Mouse (Mus musculus) midbrain, postnatal 0 days (tissue): ENCODE results near the gene Dhrs11. TPM values are rescaled to one million over a fixed set of nuclear protein-coding genes. Genes with fewer than 3 reads are reported as not detected.

Experiments
- ATAC-seq: fragments of 200-750 bp; cut with Nextera tagmentation; 2 replicates; pipeline ENCODE4 v1.8.0; 2017; ENCODE audit warnings: moderate number of reproducible peaks, mild to moderate bottlenecking, moderate TSS enrichment, moderate library complexity; ENCODE audit not compliant: low FRiP score
- DNase-seq: peaks from one replicate; pipeline ENCODE4 v3.0.0-alpha.2; 2015; ENCODE audit warnings: low spot score
- H3K27ac ChIP-seq: fragments of 300-500 bp; sonication (generic); 2 replicates; pipeline ENCODE4 v1.5.1; 2014; ENCODE audit warnings: low read depth, mild to moderate bottlenecking, low read length, mixed read lengths
- H3K27me3 ChIP-seq: fragments of 300-500 bp; sonication (generic); 2 replicates; pipeline ENCODE4 v1.6.1; 2014; ENCODE audit warnings: low read length, control low read depth, mixed read lengths; ENCODE audit not compliant: insufficient read depth
- H3K36me3 ChIP-seq: fragments of 300-500 bp; sonication (generic); 2 replicates; pipeline ENCODE4 v1.6.1; 2014; ENCODE audit warnings: low read length, control low read depth, mixed read lengths; ENCODE audit not compliant: insufficient read depth
- H3K4me1 ChIP-seq: fragments of 300-500 bp; sonication (generic); 2 replicates; pipeline ENCODE4 v1.6.1; 2014; ENCODE audit warnings: mild to moderate bottlenecking, control low read depth, antibody characterized with exemption, low read length, mixed read lengths; ENCODE audit not compliant: insufficient read depth
- H3K4me2 ChIP-seq: fragments of 300-500 bp; sonication (generic); 2 replicates; pipeline ENCODE4 v1.6.1; 2014; ENCODE audit warnings: low read depth, mild to moderate bottlenecking, low read length, mixed read lengths; ENCODE audit not compliant: poor library complexity, severe bottlenecking
- H3K4me3 ChIP-seq: fragments of 300-500 bp; sonication (generic); 2 replicates; pipeline ENCODE4 v1.5.1; 2014; ENCODE audit warnings: low read depth, mild to moderate bottlenecking, low read length, moderate library complexity
- H3K9ac ChIP-seq: fragments of 300-500 bp; sonication (generic); replicated peaks from 2 replicates; pipeline ENCODE4 v1.6.1; 2014; ENCODE audit warnings: mild to moderate bottlenecking, low read length, moderate library complexity, mixed read lengths; ENCODE audit not compliant: poor library complexity, severe bottlenecking
- H3K9me3 ChIP-seq: fragments of 300-500 bp; sonication (generic); 2 replicates; pipeline ENCODE4 v1.6.1; 2016; ENCODE audit warnings: low read length, control low read depth
- CTCF ChIP-seq: IDR thresholded peaks from 2 replicates; pipeline ENCODE4 v1.5.1; 2016; ENCODE audit warnings: antibody characterized with exemption, mild to moderate bottlenecking
- WGBS: fragments of 180-500 bp; shearing (Covaris S2); extraction: QIAGEN DNeasy Blood & Tissue Kit; methylation state at CpG from one replicate; pipeline ENCODE4 v1.1.7; 2014; 5-methylcytosine and 5-hydroxymethylcytosine counted together
- polyA plus RNA-seq: library from polyadenylated mRNA; unstranded; fragments of >200 nt; fragmentation: Nextera tagmentation; extraction: Ambion mirVana; gene quantifications from 2 replicates; pipeline ENCODE4 v1.2.1, GENCODE M21; 2015
- total RNA-seq: library from RNA; depleted of rRNA; stranded (reverse); fragments of >200 nt; gene quantifications from 2 replicates; pipeline ENCODE4 v1.2.3, GENCODE M21; 2014

Dhrs11 gene
- total and polyA plus RNA-seq, 2 experiments from 2014 or later, result 9.1 to 10.1 TPM

GRCm38 (mm10) chr11:84826185-84826584 is 2.6 kb downstream of the Dhrs11 start:
- ATAC-seq, result no peak
- H3K36me3 ChIP-seq, result 0 out of 2 replicates have a peak, but pooled peaks cover under 1% of the 10 kb centered on the region
- WGBS, result 71% methylated on average over 3 of the region's 3 CpGs
- no peak overlapping the region for H3K4me2 ChIP-seq
- no peak for TF ChIP-seq CTCF
- H3K4me3 ChIP-seq, result no peak overlapping the region
- H3K27me3 ChIP-seq, result no peaks in the 10 kb centered on the region
- no peak overlapping the region for H3K9ac ChIP-seq
- no peak overlapping the region for H3K27ac ChIP-seq
- no peaks in the 10 kb centered on the region for H3K9me3 ChIP-seq
- H3K4me1 ChIP-seq, result no peaks in the 10 kb centered on the region
- peak; percentile 55 for DNase-seq

GRCm38 (mm10) chr11:84825261-84825807 is 3.5 kb downstream of the Dhrs11 start:
- no peaks in the 10 kb centered on the region for H3K36me3 ChIP-seq
- no peak overlapping the region for H3K4me3 ChIP-seq
- no peak overlapping the region for H3K27ac ChIP-seq
- H3K27me3 ChIP-seq, result no peaks in the 10 kb centered on the region
- 91% methylated on average over 10 of the region's 10 CpGs for WGBS
- H3K4me2 ChIP-seq, result no peak overlapping the region
- ATAC-seq (no peak), DNase-seq (no peak)
- H3K9me3 ChIP-seq, result no peaks in the 10 kb centered on the region
- no peak overlapping the region for H3K9ac ChIP-seq
- H3K4me1 ChIP-seq, result no peaks in the 10 kb centered on the region
- no peak for TF ChIP-seq CTCF

GRCm38 (mm10) chr11:84823484-84823897 is 5.3 kb downstream of the Dhrs11 start:
- Histone ChIP-seq H3K4me2 (no peak overlapping the region), H3K27ac (no peak overlapping the region), H3K4me3 (no peak overlapping the region), H3K9ac (no peak overlapping the region), H3K36me3 (no peaks in the 10 kb centered on the region), H3K9me3 (no peaks in the 10 kb centered on the region), H3K4me1 (no peaks in the 10 kb centered on the region), H3K27me3 (no peaks in the 10 kb centered on the region)
- WGBS, result 72% methylated on average over 10 of the region's 10 CpGs
- TF ChIP-seq CTCF, result no peak
- DNase-seq (no peak), ATAC-seq (no peak)

GRCm38 (mm10) chr11:84822487-84822886 is 6.3 kb downstream of the Dhrs11 start:
- no peak overlapping the region for H3K27ac ChIP-seq
- 75% methylated on average over 5 of the region's 5 CpGs for WGBS
- no peak overlapping the region for H3K4me2 ChIP-seq
- H3K9me3 ChIP-seq, result no peaks in the 10 kb centered on the region
- no peak overlapping the region for H3K9ac ChIP-seq
- no peaks in the 10 kb centered on the region for H3K4me1 ChIP-seq
- no peak overlapping the region for H3K4me3 ChIP-seq
- no peaks in the 10 kb centered on the region for H3K27me3 ChIP-seq
- no peak for DNase-seq
- no peaks in the 10 kb centered on the region for H3K36me3 ChIP-seq
- no peak for TF ChIP-seq CTCF
- ATAC-seq, result no peak

GRCm38 (mm10) chr11:84821131-84821770 is 7.5 kb downstream of the Dhrs11 start:
- 87% methylated on average over 9 of the region's 9 CpGs for WGBS
- Histone ChIP-seq H3K9me3 (no peaks in the 10 kb centered on the region), H3K4me3 (no peak overlapping the region), H3K9ac (no peak overlapping the region), H3K36me3 (no peaks in the 10 kb centered on the region), H3K27ac (no peak overlapping the region), H3K27me3 (no peaks in the 10 kb centered on the region), H3K4me1 (no peaks in the 10 kb centered on the region), H3K4me2 (no peak overlapping the region)
- TF ChIP-seq CTCF, result no peak
- DNase-seq (no peak), ATAC-seq (no peak)

GRCm38 (mm10) chr11:84818961-84819692 is 9.7 kb downstream of the Dhrs11 start, which contains the start of gene Mrm1:
Mrm1 (minus strand) TSS chr11:84819515.
- H3K4me3 ChIP-seq, result peak within 1 kb of the TSS; percentile 76
- DNase-seq (peak; percentile 93), ATAC-seq (peak; percentile 88)
- no peaks in the 10 kb centered on the region for H3K4me1 ChIP-seq
- no peaks in the 10 kb centered on the region; the same call in 1 of the 2 replicates for H3K36me3 ChIP-seq
- H3K4me2 ChIP-seq, result peak within 1 kb of the TSS; percentile 97
- H3K27ac ChIP-seq, result peak within 1 kb of the TSS; percentile 65
- peak within 1 kb of the TSS; percentile 74 for H3K9ac ChIP-seq
- H3K9me3 ChIP-seq, result no peaks in the 10 kb centered on the region
- WGBS, result under 1% methylated on average over 53 of the region's 55 CpGs
- TF ChIP-seq CTCF, result peak; percentile 87
- no peaks in the 10 kb centered on the region for H3K27me3 ChIP-seq
